Mouse (Mus musculus): ENCODE data around the gene Malrd1.

- TF ChIP-seq EP300 (IDR thresholded peaks at IDR 0.05; ENCODE audit: low read depth in 1 of 2, low read length in 2 of 2) (no peak), ZKSCAN1 (IDR thresholded peaks at IDR 0.05; ENCODE audit: low read depth, low read length) (no peak), SMC3 (IDR thresholded peaks at IDR 0.05; ENCODE audit: low read depth, low read length) (no peak), GATA1 (IDR thresholded peaks at IDR 0.05; ENCODE audit: low read depth, low read length) (no peak), POLR2AphosphoS2 (IDR thresholded peaks at IDR 0.05; ENCODE audit: low read length) (no peak), CTCF (IDR thresholded peaks at IDR 0.05 in 2 of 3, conservative IDR thresholded peaks at IDR 0.05 in 1 of 3; ENCODE audit: control insufficient read depth in 1 of 3, insufficient read depth in 1 of 3, low read depth in 2 of 3, low read length in 3 of 3, poor library complexity in 1 of 3, severe bottlenecking in 1 of 3) (no peak), CHD2 (IDR thresholded peaks at IDR 0.05; ENCODE audit: low read length) (no peak), JUND (IDR thresholded peaks at IDR 0.05; ENCODE audit: low read depth, low read length) (no peak), MAX (IDR thresholded peaks at IDR 0.05; ENCODE audit: low read length) (no peak), GABPA (IDR thresholded peaks at IDR 0.05; ENCODE audit: low read depth, low read length) (no peak)
Measured at GRCm38 (mm10) chr2:16113333-16113732, 587.1 kb downstream of the Malrd1 start.
